Mouse (Mus musculus) naive thymus-derived CD4-positive, alpha-beta T cell, adult 2 months (primary cell): ENCODE results near the gene Icos.

Source experiments
- DNase-seq: peaks from one replicate; pipeline ENCODE4 v3.0.0-alpha.2; 2011; ENCODE audit warnings: low read depth

Gene Icos

GRCm38 (mm10) chr1:61039310-61039709 is 61.6 kb downstream of the Icos start:
- DNase-seq: no peak

GRCm38 (mm10) chr1:61040401-61040800 is 62.7 kb downstream of the Icos start:
- DNase-seq: no peak

GRCm38 (mm10) chr1:61042842-61043241 is 65.1 kb downstream of the Icos start:
- DNase-seq: no peak

GRCm38 (mm10) chr1:61046055-61046705 is 68.5 kb downstream of the Icos start:
- DNase-seq: peak; percentile 71

- DNase-seq: no peak
Measured at GRCm38 (mm10) chr1:61047336-61047735, 69.6 kb downstream of the Icos start.
